Mouse (Mus musculus): Measurements from ENCODE around the gene Zbtb17.

- TF ChIP-seq GATA1 (IDR thresholded peaks at IDR 0.05; ENCODE audit: low read length) (no peak), TAL1 (IDR thresholded peaks at IDR 0.05; ENCODE audit: low read length) (no peak)
Observed at GRCm38 (mm10) chr4:141439083-141439803, 5.2 kb upstream of the Zbtb17 start.
